Mouse (Mus musculus) adrenal gland, adult 8-10 months (tissue): ENCODE data around the gene Phlpp1. TPM values are rescaled to one million over a fixed set of nuclear protein-coding genes. Genes with fewer than 3 reads are reported as not detected.

Source experiments
- DNase-seq: peaks from one replicate; pipeline ENCODE4 v3.0.0; 2022
- total RNA-seq, 4 experiments: library from RNA; stranded (reverse); gene quantifications; 2 replicates each; pipeline ENCODE4 v1.2.4; 2022

Gene Phlpp1
- total RNA-seq, 4 experiments from 2014 or later, result 15.0 to 20.6 (median 17.5) TPM

- no peak for DNase-seq
Observed at GRCm38 (mm10) chr1:106168001-106168400, 3.6 kb upstream of the Phlpp1 start.

GRCm38 (mm10) chr1:106168801-106169200, 2.8 kb upstream of the Phlpp1 start:
- DNase-seq, result no peak

GRCm38 (mm10) chr1:106169741-106170265, 1.7 kb upstream of the Phlpp1 start:
- no peak for DNase-seq

- DNase-seq, result peak; percentile 32
Observed at GRCm38 (mm10) chr1:106172301-106172930, 864 bp downstream of the Phlpp1 start.

- no peak for DNase-seq
Observed at GRCm38 (mm10) chr1:106172931-106173371, 1.4 kb downstream of the Phlpp1 start.

DNA sequence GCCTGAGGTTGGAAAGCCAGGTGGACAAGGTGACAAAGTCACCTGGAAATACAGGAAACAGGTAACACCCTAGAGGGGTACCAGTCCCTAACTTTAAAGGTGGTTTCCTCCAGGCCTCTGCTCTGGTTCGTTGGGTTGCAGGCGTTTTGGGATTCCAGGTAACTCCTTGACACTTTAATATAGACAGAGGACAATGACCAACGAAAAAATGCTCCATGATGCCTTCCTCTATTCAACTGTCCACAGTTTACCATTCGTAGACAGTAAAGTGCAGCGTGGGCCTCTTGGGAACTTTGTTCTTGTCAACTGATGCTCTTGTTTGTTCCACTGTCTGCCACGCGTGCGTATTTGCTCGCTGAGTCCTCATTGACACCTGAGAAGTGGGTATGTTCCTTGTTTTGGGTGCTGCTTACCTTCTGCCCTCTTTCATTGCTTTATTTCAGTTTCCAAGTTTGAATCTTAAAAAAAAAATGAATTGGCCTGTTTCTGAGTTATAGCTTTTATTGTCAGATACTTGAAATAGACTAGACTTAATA, 2.1 kb downstream of the Phlpp1 start:
- DNase-seq, result no peak

DNA sequence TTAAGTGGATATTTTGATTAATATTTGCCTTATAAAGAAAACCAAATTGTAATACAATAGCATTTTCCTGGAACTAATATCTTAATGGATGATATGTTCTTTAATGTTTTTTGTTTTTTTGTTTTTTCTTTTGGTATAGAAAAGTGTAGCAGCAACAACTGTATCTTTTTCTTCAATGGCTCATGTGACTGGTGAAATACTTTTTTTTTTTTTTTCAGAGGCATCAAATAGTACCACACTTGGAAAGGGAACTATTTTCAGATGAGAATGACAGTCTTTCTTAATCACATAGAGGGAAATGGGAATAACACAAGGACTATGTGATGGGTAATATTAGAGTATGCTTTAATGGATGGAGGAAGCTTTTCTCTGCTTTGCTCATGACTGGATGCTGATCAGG, 3.0 kb downstream of the Phlpp1 start:
- no peak for DNase-seq

- no peak for DNase-seq
Observed at GRCm38 (mm10) chr1:106175360-106175759, 3.8 kb downstream of the Phlpp1 start.

DNA sequence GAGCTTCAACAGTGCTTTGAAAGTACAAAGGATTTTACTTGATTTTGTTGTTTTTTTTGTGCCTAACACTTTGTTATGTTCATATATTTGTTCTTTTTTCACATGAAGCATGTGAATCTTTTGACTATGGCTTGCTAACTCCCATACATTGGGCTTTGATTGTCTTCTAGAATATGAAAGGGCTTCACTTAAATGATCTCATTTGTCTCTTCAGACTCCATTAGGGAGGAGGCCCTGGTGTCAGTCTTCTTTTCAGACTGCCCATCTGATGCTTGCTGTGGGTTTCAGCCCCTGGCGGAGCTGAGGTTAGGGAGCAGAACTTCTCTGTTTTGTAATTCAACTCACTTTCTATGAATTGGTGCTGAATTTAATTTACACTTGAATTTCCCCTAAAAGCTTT, 5.2 kb downstream of the Phlpp1 start:
- no peak for DNase-seq

DNA sequence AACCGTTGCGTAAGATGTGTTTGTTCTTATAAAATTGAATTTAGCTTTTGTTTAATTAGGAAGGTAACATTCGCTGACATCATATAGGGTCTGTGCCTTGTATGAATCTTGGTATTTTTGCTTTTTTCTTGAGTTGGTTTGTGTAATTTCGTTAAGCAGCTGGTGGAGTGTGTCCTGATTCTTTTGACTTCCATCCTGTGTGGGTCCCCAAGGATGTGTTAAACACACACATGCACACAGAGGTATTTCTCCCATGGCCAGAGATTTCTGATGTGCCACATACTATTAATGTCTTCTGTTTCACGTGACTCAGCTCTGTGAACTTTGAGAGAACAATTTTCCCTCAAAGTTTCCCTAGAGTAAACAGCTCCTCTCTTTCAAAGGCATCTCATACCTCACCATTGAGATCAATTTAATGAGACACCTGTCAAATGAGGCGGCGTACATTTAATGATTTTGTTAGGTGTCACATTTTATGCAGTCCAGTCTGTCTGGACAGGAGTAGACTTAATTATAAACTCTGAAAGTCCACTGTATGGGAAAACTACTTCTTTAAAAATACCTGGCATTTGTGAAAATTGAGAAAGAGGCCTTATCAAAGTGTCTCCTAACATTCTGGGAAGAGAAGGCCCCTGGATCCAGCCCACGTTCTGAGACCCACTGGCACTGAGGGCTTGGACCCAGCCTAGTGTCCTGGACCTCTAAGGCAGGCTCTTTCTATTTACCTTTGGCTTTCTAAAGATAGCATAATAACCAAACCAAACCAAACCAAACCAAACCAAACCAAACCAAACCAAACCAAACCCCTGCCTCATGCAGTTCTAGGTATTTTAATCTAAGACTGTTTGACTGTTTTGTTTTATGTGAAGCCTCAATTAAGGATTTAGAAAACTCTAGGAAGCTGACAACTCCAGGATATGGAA, 6.6 kb downstream of the Phlpp1 start:
- no peak for DNase-seq

GRCm38 (mm10) chr1:106183701-106184100, 12.1 kb downstream of the Phlpp1 start:
- DNase-seq, result no peak

DNA sequence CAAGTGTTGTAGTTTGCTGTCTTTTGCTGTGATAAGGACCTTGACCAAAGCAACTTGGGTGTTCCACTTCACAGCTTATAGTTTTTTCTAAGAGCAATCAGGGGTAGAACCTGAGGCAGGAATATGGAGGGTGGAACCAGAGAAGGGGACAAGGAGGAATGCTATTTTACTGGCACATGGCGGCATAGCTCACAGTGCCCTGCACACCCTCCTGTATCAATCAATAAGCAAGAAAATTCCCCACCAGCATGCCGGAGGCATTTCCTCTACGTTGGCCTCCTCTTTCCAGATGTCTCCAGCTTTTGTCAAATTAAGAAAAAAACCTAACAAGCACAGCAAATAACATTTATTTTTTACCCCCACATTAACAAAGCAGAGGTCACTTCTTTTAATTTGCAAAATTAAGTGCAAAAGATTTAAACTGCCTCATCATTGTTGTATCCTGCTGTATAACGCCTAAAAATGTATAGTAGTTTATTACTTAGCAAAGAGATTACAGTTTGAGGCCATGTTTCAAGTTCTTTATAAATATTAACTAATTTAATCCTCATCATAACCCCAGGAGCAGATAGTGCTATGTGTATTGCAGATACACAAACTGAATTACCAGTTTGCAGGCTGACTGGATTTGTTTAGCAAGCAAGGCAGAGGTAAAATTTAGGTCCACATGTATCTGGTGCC, 13.4 kb downstream of the Phlpp1 start:
- DNase-seq, result no peak

- no peak for DNase-seq
Observed at GRCm38 (mm10) chr1:106185461-106185924, 13.9 kb downstream of the Phlpp1 start.

DNA sequence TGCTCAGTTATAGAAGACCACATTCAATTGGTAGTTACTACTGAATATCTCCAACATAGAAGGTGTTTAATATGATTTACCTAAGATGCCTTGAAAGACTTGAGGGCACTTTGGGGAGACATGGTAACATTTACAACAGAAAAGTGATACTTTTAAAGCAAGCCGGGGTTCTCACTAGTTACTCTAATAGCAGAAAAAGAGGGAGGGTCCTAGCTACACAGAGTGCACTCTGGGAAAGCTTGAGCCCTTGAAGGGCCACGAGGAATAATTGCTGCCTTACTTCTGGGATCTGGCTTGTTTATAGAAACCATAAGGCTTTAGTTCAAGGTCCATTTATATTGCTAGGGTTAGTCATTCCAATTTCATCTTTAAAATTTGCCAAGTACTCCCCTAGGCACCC, 14.5 kb downstream of the Phlpp1 start:
- DNase-seq, result no peak

- DNase-seq, result no peak
Observed at GRCm38 (mm10) chr1:106187480-106187879, 15.9 kb downstream of the Phlpp1 start.

DNA sequence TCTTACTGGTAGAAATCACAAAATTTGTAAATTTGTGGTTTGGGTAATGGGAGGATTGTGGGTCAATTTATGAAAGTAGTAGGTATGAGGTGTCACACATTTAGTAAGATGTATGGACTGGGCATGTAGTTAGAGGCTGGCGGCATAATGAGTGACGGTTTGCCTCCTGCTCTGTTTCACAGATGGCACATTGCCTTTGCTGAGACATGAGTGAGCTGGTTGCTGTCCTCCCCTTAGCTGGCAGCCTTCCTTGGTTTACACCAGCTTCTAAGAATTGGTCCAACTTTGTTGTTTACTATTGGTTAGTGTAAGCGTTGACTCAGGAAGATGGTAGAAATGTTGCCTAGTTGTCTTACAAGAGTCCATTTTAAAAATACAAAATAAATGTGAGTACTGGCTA, 17.2 kb downstream of the Phlpp1 start:
- no peak for DNase-seq

DNA sequence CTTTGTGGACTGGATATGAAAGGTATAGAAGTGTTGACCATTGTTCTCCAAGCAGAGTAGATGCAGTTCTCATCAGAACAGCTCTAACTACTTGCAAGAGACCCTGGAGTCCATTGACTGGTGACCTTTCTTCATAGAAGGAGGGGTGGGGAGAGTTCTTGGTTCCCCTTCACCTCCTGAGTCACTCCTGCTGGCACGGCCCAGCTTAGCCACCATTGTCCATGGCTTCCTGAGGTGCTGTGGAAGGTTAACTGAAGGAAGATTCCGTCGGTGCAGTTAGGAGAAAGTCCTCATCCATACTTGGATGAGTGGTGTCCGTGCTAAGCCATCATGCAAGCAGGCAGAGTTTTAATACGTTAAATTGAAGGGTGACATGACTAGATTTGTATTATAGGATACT, 17.8 kb downstream of the Phlpp1 start:
- DNase-seq, result no peak

DNA sequence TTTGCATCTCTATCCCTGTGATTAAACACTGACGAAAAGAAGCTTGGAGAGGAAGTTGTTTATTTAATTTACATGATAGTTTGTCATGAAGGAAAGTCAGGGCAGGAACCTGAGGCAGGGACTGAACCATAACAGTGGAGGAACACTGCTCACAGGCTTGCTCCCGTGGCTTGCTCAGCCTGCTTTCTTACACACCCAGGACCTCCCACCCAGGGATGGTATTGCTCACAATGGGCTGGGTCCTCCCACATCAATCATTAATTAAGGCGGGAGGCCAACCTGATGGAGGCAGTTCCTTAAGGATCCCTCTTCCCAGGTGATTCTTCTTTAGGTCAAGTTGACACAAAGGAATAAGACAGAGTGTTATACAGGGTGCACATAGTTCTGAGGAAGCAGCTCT, 19.1 kb downstream of the Phlpp1 start:
- no peak for DNase-seq

- DNase-seq, result no peak
Observed at GRCm38 (mm10) chr1:106191885-106192284, 20.3 kb downstream of the Phlpp1 start.

- DNase-seq, result no peak
Observed at GRCm38 (mm10) chr1:106192864-106193470, 21.4 kb downstream of the Phlpp1 start.

DNA sequence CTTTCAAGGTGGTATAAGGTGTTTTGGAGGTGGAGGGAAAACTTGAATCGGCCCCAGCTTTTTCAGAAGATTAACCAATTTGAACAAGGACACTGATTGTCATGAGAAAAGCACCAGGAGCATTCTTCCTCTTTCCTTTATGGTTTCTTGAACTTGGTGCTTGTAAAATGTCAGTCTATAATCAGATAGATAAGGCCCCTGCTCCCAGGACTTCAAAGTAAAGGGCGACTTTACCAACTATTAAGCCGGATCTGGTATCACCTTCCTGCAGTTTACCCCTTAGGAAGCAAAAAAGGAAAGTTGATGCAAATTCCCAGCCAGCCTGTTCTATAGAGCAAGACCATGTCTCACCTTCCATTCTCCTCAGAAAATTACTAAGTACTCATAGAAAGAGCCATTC, 21.9 kb downstream of the Phlpp1 start:
- DNase-seq, result no peak

- no peak for DNase-seq
Observed at GRCm38 (mm10) chr1:106194263-106194662, 22.7 kb downstream of the Phlpp1 start.
